In genomic region chr12:72232826-72233790, GRCm38 (mm10) we compare ENCODE assay signal across 17 mouse cellular contexts. TPM values are rescaled to one million over a fixed set of nuclear protein-coding genes. Genes with fewer than 3 reads are reported as not detected.
DNase-seq lines count a peak whose midpoint lies in the region; ATAC-seq lines count a peak whose summit lies in the region.
"Had no signal": no experiment of that assay in that cellular context is flagged by ENCODE, and none has a peak within 500 bp of the region (broad histone marks: within the 10 kb centered on the region; RNA-seq: fewer than 3 reads in every experiment).

No protein-coding gene starts in this region.

- no peak overlapping the region for H3K9ac ChIP-seq in neural tube, embryonic 11.5 days (ENCODE audit: low read length)
- peak overlapping the region; percentile 98; the same call in 1 of the 2 replicates for H3K9ac ChIP-seq in forebrain, embryonic 14.5 days (ENCODE audit: low read length)

- peak; percentile 31 for DNase-seq in neural tube, embryonic 11.5 days (ENCODE audit: low spot score)
- no peak for DNase-seq in neural tube, embryonic 10.5 days (ENCODE audit: extremely low spot score, low spot score)
- peak; percentile 29 for DNase-seq in forebrain, embryonic 14.5 days (ENCODE audit: low spot score)
- DNase-seq in midbrain, embryonic 10.5 days (ENCODE audit: low spot score), result peak; percentile 3
- no peak for DNase-seq in thymus, postnatal 25 days
- DNase-seq in layer of hippocampus, adult 8-10 months (ENCODE audit: low spot score in 2 of 2), result no peak
- DNase-seq: adrenal gland, adult 2 months; gastrocnemius, adult 2 months; kidney, adult 18-20 months had no signal

- peaks cover 5% of the 10 kb centered on the region; the same call in 1 of the 2 replicates for H3K27me3 ChIP-seq in neural tube, embryonic 11.5 days (ENCODE audit: control insufficient read depth, insufficient read depth, low read length)
- H3K27me3 ChIP-seq in forebrain, embryonic 14.5 days (replicated peaks; ENCODE audit: control insufficient read depth, insufficient read depth, low read length), result no peaks in the 10 kb centered on the region
- H3K27me3 ChIP-seq in midbrain, embryonic 10.5 days (ENCODE audit: low read depth, poor library complexity, severe bottlenecking), result peaks cover 14% of the 10 kb centered on the region

- H3K9me3 ChIP-seq in neural tube, embryonic 11.5 days (ENCODE audit: control insufficient read depth, low read length), result no peaks in the 10 kb centered on the region
- H3K9me3 ChIP-seq in forebrain, embryonic 14.5 days (replicated peaks; ENCODE audit: control insufficient read depth, low read length), result no peaks in the 10 kb centered on the region
- no peaks in the 10 kb centered on the region for H3K9me3 ChIP-seq in midbrain, embryonic 10.5 days (replicated peaks)

- peak overlapping the region; percentile 48 for H3K4me3 ChIP-seq in neural tube, embryonic 11.5 days (ENCODE audit: low read depth, low read length)
- peak overlapping the region; percentile 69 for H3K4me3 ChIP-seq in forebrain, embryonic 14.5 days (ENCODE audit: low read depth, low read length)
- peak overlapping the region; percentile 9; the same call in 1 of the 2 replicates for H3K4me3 ChIP-seq in midbrain, embryonic 10.5 days
- H3K4me3 ChIP-seq: gastrocnemius, adult 2 months had no signal

- peak overlapping the region; percentile 40 for H3K4me2 ChIP-seq in neural tube, embryonic 11.5 days (ENCODE audit: low read depth)
- peak overlapping the region; percentile 58 for H3K4me2 ChIP-seq in forebrain, embryonic 14.5 days (ENCODE audit: low read length)

- WGBS in neural tube, embryonic 11.5 days, result 63% methylated on average over 19 of the region's 19 CpGs
- 75% methylated on average over 19 of the region's 19 CpGs for WGBS in forebrain, embryonic 14.5 days
- WGBS in midbrain, embryonic 10.5 days, result 90% methylated on average over 19 of the region's 19 CpGs

- ATAC-seq in neural tube, embryonic 11.5 days (ENCODE audit: insufficient read depth, low FRiP score, low TSS enrichment), result no peak
- ATAC-seq in forebrain, embryonic 14.5 days, result no peak
- ATAC-seq in CD4-positive, CD25-positive, alpha-beta regulatory T cell, adult 4 months, result no peak
- ATAC-seq in frontal cortex, adult (ENCODE audit: low TSS enrichment), result no peak
- ATAC-seq: Patski had no signal

- 0 out of 2 replicates have a peak, but pooled peaks cover 6% of the 10 kb centered on the region for H3K4me1 ChIP-seq in neural tube, embryonic 11.5 days (ENCODE audit: control insufficient read depth, insufficient read depth, low read length)
- peaks cover 28% of the 10 kb centered on the region for H3K4me1 ChIP-seq in forebrain, embryonic 14.5 days (ENCODE audit: control insufficient read depth, insufficient read depth, low read length)
- peaks cover 19% of the 10 kb centered on the region for H3K4me1 ChIP-seq in midbrain, embryonic 10.5 days

- H3K36me3 ChIP-seq in neural tube, embryonic 11.5 days (ENCODE audit: control insufficient read depth, insufficient read depth, low read length), result no peaks in the 10 kb centered on the region
- H3K36me3 ChIP-seq in forebrain, embryonic 14.5 days (ENCODE audit: control insufficient read depth, insufficient read depth, low read length), result peaks cover 14% of the 10 kb centered on the region; the same call in 1 of the 2 replicates
- H3K36me3 ChIP-seq in midbrain, embryonic 10.5 days, result no peaks in the 10 kb centered on the region

- H3K27ac ChIP-seq in neural tube, embryonic 11.5 days (ENCODE audit: low read depth, low read length), result no peak overlapping the region
- H3K27ac ChIP-seq in forebrain, embryonic 14.5 days (ENCODE audit: low read depth, low read length), result no peak overlapping the region
- no peak overlapping the region for H3K27ac ChIP-seq in midbrain, embryonic 10.5 days (replicated peaks)
- H3K27ac ChIP-seq: gastrocnemius, adult 2 months; stomach, postnatal 0 days had no signal

RNA-seq across cellular contexts. Expression of gene Ccdc175, which starts 48.3 kb away (rescaled TPM):
- 0.08 TPM in 1 of 2 replicates, not detected in the other for polyA plus RNA-seq in neural tube, embryonic 11.5 days (2014; fragmentation: Nextera tagmentation; extraction: Ambion mirVana)
- not detected in 2 replicates for polyA plus RNA-seq in forebrain, embryonic 14.5 days (2014; fragmentation: Nextera tagmentation; extraction: Ambion mirVana)
- not detected in 2 replicates for polyA plus RNA-seq in midbrain, embryonic 10.5 days (2016; fragmentation: Nextera tagmentation; extraction: Ambion mirVana)
- polyA plus RNA-seq in CD4-positive, CD25-positive, alpha-beta regulatory T cell, adult 4 months (2017; shearing (Covaris generic)), result under 1 TPM in 1 of 2 experiments, not detected in 1; 0.20 TPM
- total RNA-seq in layer of hippocampus, adult 8-10 months (2022), result under 1 TPM in 1 of 4 experiments, not detected in 3; 0.13 TPM
- total RNA-seq: adrenal gland, adult 2 months; gastrocnemius, adult 2 months; neutrophil, adult 5-6 weeks had no signal
- polyA plus RNA-seq: adrenal gland, adult 2 months; heart, postnatal 0 days; limb, embryonic 11.5 days; liver, embryonic 16.5 days; Patski; stomach, postnatal 0 days had no signal

Comparison
In these comparisons a context has a peak if more than half of its experiments do, and no peak if none do; other contexts are left out.
1. DNase-seq: peak in neural tube, embryonic 11.5 days (single experiment), forebrain, embryonic 14.5 days (single experiment) and midbrain, embryonic 10.5 days (single experiment); none in neural tube, embryonic 10.5 days (single experiment), thymus, postnatal 25 days (single experiment) and layer of hippocampus, adult 8-10 months (0 of 2).
2. H3K4me3 ChIP-seq: peak in every context shown above with its lines; median percentile 69 in forebrain, embryonic 14.5 days; 48 in neural tube, embryonic 11.5 days; 9 in midbrain, embryonic 10.5 days.